11 mouse cellular contexts compared by ENCODE assay signal in genomic region chr16:22434530-22434929, GRCm38 (mm10). TPM values are rescaled to one million over a fixed set of nuclear protein-coding genes. Genes with fewer than 3 reads are reported as not detected.
A peak's percentile ranks its signal among the peaks of the same experiment; 100 is the strongest.
DNase-seq lines count a peak whose midpoint lies in the region; ATAC-seq lines count a peak whose summit lies in the region.
"Had no signal": no experiment of that assay in that cellular context is flagged by ENCODE, and none has a peak within 500 bp of the region (broad histone marks: within the 10 kb centered on the region; RNA-seq: fewer than 3 reads in every experiment).

No protein-coding gene starts in this region.

- 0 out of 2 replicates have a peak, but pooled peaks have one; percentile 15 for ATAC-seq in frontal cortex, adult (ENCODE audit: low TSS enrichment)
- ATAC-seq: CD4-positive, CD25-positive, alpha-beta regulatory T cell, adult 4 months had no signal

- no peak for DNase-seq in frontal cortex, postnatal 10 days (ENCODE audit: low spot score in 2 of 2)
- peak; percentile 89 for DNase-seq in 3T3-L1 (ENCODE audit: low read depth, low spot score)
- DNase-seq in adrenal gland, postnatal 14 days: peak; percentile 59
- peak; percentile 23 for DNase-seq in lung, postnatal 14 days
- no peak for DNase-seq in thymus, postnatal 36 days
- no peak for DNase-seq in kidney, adult 8-10 months
- DNase-seq in cerebellum, adult 11-12 months: no peak
- DNase-seq: kidney, adult 2 months; right cerebral cortex, postnatal 4 days had no signal

RNA-seq across cellular contexts. Expression of gene Etv5, which starts 5.0 kb away (rescaled TPM):
- 23.7 and 24.4 TPM in 2 replicates for total RNA-seq in adrenal gland, postnatal 14 days (2021)

Comparison
In these comparisons a context has a peak if more than half of its experiments do, and no peak if none do; other contexts are left out.
1. DNase-seq: peak in 3T3-L1 (single experiment), adrenal gland, postnatal 14 days (single experiment) and lung, postnatal 14 days (single experiment); none in frontal cortex, postnatal 10 days (0 of 2), thymus, postnatal 36 days (0 of 2), kidney, adult 8-10 months (0 of 2) and cerebellum, adult 11-12 months (single experiment).